Mouse (Mus musculus) kidney, adult 2 months (tissue): ENCODE data around the gene Dnah17. TPM values are rescaled to one million over a fixed set of nuclear protein-coding genes. Genes with fewer than 3 reads are reported as not detected.

Source experiments
- DNase-seq: peaks from one replicate; pipeline ENCODE4 v3.0.0; 2021
- H3K27ac ChIP-seq: fragments of 200-500 bp; 2 replicates; pipeline ENCODE4 v1.5.1; 2012; ENCODE audit warnings: low read depth, low read length, control low read depth, inconsistent platforms; ENCODE audit not compliant: insufficient read depth
- H3K27me3 ChIP-seq: fragments of 200-500 bp; replicated peaks from 2 replicates; pipeline ENCODE4 v1.6.1; 2012; ENCODE audit warnings: mild to moderate bottlenecking, moderate library complexity, low read length, inconsistent platforms; ENCODE audit not compliant: control insufficient read depth, insufficient read depth
- H3K36me3 ChIP-seq: fragments of 200-500 bp; 2 replicates; pipeline ENCODE4 v1.6.1; 2012; ENCODE audit warnings: mild to moderate bottlenecking, moderate library complexity, low read length, inconsistent platforms; ENCODE audit not compliant: control insufficient read depth, insufficient read depth
- H3K4me1 ChIP-seq: fragments of 200-500 bp; 2 replicates; pipeline ENCODE4 v1.6.1; 2011; ENCODE audit warnings: low read length; ENCODE audit not compliant: control insufficient read depth, insufficient read depth
- H3K4me3 ChIP-seq: fragments of 200-500 bp; 2 replicates; pipeline ENCODE4 v1.5.1; 2011; ENCODE audit warnings: mild to moderate bottlenecking, low read depth, low read length, control low read depth; ENCODE audit not compliant: insufficient read depth
- CTCF ChIP-seq: fragments of 200-500 bp; conservative IDR thresholded peaks from 2 replicates; pipeline ENCODE4 v1.5.1; 2011; ENCODE audit warnings: low read depth, mild to moderate bottlenecking, control low read depth, low read length, moderate library complexity, mixed read lengths; ENCODE audit not compliant: insufficient read depth, insufficient read length
- POLR2A ChIP-seq: fragments of 200-500 bp; IDR thresholded peaks from one replicate; pipeline ENCODE4 v1.6.1; 2011; ENCODE audit warnings: low read depth, low read length, control low read depth
- WGBS: fragments of 180-500 bp; shearing (Covaris S2); methylation state at CpG from one replicate; pipeline ENCODE4 v1.1.7; 2018; 5-methylcytosine and 5-hydroxymethylcytosine counted together
- polyA plus RNA-seq: library from polyadenylated mRNA; depleted of rRNA; stranded (reverse); fragments of >200 nt; gene quantifications from 2 replicates; pipeline ENCODE4 v1.2.3, GENCODE M21; 2012

Gene Dnah17
- polyA plus RNA-seq, 1 experiment: 0.19 TPM

DNA sequence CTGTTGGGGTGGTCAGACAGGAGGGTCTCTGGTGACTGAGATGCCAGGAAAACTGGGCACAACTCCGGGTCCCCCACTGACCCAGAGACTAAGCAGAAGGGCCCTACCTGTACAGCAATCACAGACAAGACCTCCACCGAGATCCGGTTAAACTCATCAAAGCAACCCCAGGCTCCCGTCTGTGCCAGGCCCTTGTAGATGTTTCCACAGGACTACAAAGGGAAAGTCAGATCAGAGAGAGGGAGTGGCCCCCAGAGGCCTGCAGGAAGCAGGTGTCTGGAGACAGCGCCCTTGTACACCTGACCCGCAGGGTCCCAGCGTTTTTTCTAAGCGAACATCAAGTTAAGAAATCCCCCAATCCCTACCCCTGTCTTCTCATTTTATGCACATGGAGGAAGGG, 44.5 kb downstream of the Dnah17 start:
- Histone ChIP-seq H3K27me3 (no peaks in the 10 kb centered on the region), H3K4me1 (no peaks in the 10 kb centered on the region), H3K4me3 (no peak overlapping the region), H3K27ac (no peak overlapping the region), H3K36me3 (no peaks in the 10 kb centered on the region)
- TF ChIP-seq POLR2A (no peak), CTCF (no peak)
- WGBS: 83% methylated on average over 8 of the region's 8 CpGs
- DNase-seq: no peak

DNA sequence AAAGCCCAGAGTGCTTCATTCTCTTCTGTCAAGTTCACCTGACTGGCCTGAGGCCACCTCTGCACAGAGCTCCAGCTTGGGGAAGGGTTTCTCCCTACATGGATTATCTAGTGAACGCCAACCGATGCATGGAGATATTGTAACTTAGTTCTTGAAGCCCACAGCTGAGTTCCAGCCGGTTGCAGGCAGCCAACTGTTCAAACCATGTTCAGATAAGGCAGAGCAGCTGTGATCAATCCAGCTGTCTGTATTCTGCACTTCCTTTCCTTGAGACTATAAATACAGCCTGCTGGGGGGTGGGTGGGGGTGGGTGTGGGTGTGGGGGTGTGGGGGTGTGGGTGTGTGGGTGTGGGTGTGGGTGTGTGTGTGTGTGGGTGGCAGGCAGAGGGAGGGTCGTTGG, 45.3 kb downstream of the Dnah17 start:
- no peak for DNase-seq
- TF ChIP-seq POLR2A (no peak), CTCF (no peak)
- Histone ChIP-seq H3K27ac (no peak overlapping the region), H3K36me3 (no peaks in the 10 kb centered on the region), H3K4me1 (no peaks in the 10 kb centered on the region), H3K4me3 (no peak overlapping the region), H3K27me3 (no peaks in the 10 kb centered on the region)
- WGBS: 47% methylated on average over 4 of the region's 4 CpGs

DNA sequence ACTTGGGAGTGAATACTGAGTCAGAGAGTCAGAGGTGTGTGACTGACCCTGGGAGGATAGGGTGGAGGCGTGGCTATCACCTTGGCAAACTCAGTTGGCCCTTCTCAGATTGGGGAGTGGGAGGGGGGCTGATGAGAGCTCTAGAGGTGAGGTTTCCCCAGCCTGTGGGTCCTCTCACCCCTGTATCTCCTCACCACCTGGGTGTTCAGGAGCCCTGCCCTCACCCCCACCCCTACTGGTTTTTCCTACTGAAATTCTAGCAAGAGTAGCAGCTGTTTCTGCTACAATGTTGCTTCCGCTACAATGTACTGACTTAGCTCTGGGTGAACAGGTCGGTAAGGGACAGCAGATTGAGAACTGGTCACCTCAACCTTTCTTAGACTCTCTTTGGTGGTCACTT, 46.2 kb downstream of the Dnah17 start:
- no peak for TF ChIP-seq CTCF
- TF ChIP-seq POLR2A: no peak
- no peak for DNase-seq
- WGBS: 77% methylated on average over 3 of the region's 3 CpGs
- no peaks in the 10 kb centered on the region for H3K27me3 ChIP-seq
- H3K27ac ChIP-seq: no peak overlapping the region
- no peaks in the 10 kb centered on the region for H3K36me3 ChIP-seq
- H3K4me3 ChIP-seq: no peak overlapping the region
- no peaks in the 10 kb centered on the region for H3K4me1 ChIP-seq

DNA sequence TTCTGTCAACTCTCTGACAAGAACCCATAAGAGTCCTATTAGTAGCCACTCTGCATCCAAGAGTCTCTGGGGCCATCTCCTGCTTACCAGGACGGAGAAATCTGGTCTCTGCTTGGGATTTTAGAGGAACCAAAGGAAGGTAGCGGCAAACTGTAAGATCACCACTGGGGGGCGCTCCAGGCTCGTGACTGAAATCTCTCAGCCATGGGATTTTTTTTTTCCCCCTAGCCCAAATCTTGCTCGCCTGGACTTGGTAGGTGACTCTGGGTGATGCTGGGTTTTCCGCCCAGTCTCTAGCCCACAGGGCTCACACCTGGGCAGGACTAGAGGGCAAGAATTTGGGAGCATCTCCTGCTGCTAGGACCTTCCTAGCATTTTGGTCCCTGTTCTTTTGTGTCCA, 46.6 kb downstream of the Dnah17 start:
- H3K4me1 ChIP-seq: no peaks in the 10 kb centered on the region
- DNase-seq: peak; percentile 48
- no peaks in the 10 kb centered on the region for H3K27me3 ChIP-seq
- H3K36me3 ChIP-seq: no peaks in the 10 kb centered on the region
- TF ChIP-seq CTCF: peak; percentile 70
- TF ChIP-seq POLR2A: no peak
- no peak overlapping the region for H3K27ac ChIP-seq
- no peak overlapping the region for H3K4me3 ChIP-seq
- WGBS: 22% methylated on average over 6 of the region's 6 CpGs

DNA sequence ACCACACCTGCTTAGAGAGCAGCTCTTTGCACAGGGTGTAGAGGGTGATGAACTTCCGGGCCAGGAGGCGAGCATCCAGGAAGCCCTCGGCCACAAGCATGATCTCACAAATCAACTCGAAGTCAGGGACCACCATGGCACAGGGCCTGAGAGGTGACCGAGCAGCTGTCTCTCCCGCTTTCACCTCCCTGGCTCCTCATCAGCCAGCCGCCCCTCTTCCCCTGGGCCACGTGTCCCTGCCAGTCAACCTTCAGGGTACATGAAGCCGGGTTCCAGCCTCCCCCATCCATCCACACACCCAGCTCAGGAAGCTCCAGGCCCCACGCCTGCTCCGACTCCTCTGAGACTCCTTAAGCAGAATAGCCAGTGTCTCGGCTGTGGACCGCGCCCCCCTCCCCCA, 48.1 kb downstream of the Dnah17 start:
- Histone ChIP-seq H3K4me1 (no peaks in the 10 kb centered on the region), H3K36me3 (no peaks in the 10 kb centered on the region), H3K4me3 (no peak overlapping the region), H3K27me3 (no peaks in the 10 kb centered on the region), H3K27ac (no peak overlapping the region)
- WGBS: 84% methylated on average over 14 of the region's 14 CpGs
- no peak for TF ChIP-seq CTCF
- TF ChIP-seq POLR2A: no peak
- no peak for DNase-seq

DNA sequence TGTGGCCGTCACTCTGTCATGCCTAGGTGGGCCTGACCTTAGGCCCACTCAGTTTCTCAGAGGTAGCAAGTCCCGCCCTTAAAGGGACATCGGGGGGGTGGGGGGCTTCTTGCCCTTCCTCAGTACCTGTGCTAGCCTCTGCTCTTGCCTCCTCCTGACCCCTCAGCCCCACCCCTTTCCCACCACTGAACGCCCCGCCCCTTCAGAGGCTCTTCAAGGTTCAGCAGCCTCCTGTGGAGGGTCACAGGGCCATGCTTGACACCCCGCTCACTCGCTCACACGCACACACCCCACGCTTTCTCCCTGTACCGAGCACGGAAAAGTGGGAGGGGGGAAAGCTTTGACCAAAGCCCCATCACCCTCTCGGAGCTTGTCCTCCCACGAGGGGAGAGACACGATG, 50.7 kb downstream of the Dnah17 start:
- WGBS: 61% methylated on average over 14 of the region's 14 CpGs
- Histone ChIP-seq H3K27me3 (no peaks in the 10 kb centered on the region), H3K4me3 (no peak overlapping the region), H3K27ac (no peak overlapping the region), H3K4me1 (no peaks in the 10 kb centered on the region), H3K36me3 (no peaks in the 10 kb centered on the region)
- DNase-seq: no peak
- TF ChIP-seq POLR2A: no peak
- no peak for TF ChIP-seq CTCF

DNA sequence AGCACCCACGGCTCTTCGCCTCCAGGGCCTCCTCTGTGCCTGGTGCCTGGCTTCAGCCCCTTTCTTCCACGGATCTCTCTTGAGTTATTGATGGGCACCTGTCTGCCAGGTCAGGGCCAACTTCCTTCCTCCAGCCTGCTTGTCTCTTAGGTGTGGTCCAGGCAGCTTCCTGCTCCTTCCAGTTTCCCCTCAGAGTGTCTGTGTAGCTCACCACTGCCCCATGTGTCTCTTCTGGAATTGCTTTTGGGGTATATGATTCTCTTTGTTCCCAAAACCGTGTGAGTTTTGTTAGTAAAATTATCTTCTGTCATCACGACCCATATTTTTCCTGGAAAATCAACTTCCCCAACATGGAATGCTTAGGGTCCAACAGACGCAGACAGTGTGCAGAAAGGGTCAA, 53.5 kb downstream of the Dnah17 start:
- no peaks in the 10 kb centered on the region for H3K36me3 ChIP-seq
- no peak overlapping the region for H3K4me3 ChIP-seq
- no peaks in the 10 kb centered on the region for H3K4me1 ChIP-seq
- WGBS: 68% methylated on average over 6 of the region's 6 CpGs
- H3K27me3 ChIP-seq: no peaks in the 10 kb centered on the region
- no peak overlapping the region for H3K27ac ChIP-seq
- no peak for TF ChIP-seq CTCF
- DNase-seq: peak; percentile 19

DNA sequence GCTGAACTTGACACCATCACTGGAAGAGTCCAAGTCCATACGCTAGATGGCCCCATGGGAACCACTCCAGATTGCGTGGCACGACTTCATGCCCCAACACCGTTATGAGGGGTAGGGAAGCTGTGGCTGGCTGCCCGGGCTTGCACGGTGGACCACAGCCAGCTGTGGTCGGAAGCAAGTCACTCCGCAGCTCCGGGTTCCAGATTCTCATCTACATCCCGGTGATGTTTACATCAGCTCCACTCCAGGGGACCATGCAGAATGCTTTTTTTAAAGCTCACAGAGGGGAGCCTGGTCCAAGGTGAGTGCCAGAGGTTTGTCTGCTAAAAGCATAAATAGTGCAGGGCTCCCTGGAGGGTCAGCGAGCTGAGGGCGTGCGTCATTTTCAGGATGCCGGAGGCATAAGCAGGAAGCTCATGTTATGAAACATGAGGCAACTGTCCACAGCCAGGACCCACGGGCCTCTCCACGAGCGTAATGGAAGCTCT, 55.4 kb downstream of the Dnah17 start:
- WGBS: 64% methylated on average over 17 of the region's 17 CpGs
- H3K27me3 ChIP-seq: no peaks in the 10 kb centered on the region
- H3K27ac ChIP-seq: no peak overlapping the region
- H3K4me3 ChIP-seq: no peak overlapping the region
- peak; percentile 32 for DNase-seq
- H3K36me3 ChIP-seq: no peaks in the 10 kb centered on the region
- no peaks in the 10 kb centered on the region for H3K4me1 ChIP-seq
- TF ChIP-seq CTCF: no peak
- TF ChIP-seq POLR2A: no peak
